34 mouse cellular contexts compared by ENCODE assay signal in genomic region chr8:83088156-83088555, GRCm38 (mm10).
"Had no signal": no experiment of that assay in that cellular context is flagged by ENCODE, and none has a peak within 500 bp of the region (broad histone marks: within the 10 kb centered on the region; RNA-seq: fewer than 3 reads in every experiment).

No protein-coding gene starts in this region.

- H3K27ac ChIP-seq: heart, embryonic 10.5 days; heart, embryonic 13.5 days; heart, embryonic 15.5 days; hindbrain, embryonic 10.5 days; hindbrain, embryonic 12.5 days; hindbrain, embryonic 13.5 days; hindbrain, embryonic 14.5 days; hindbrain, embryonic 15.5 days; hindbrain, postnatal 0 days; intestine, embryonic 15.5 days; kidney, embryonic 15.5 days; kidney, postnatal 0 days; layer of hippocampus, adult 2 months had no signal

- H3K4me3 ChIP-seq: heart, embryonic 10.5 days; heart, embryonic 12.5 days; heart, embryonic 13.5 days; heart, embryonic 15.5 days; hindbrain, embryonic 10.5 days; hindbrain, embryonic 12.5 days; hindbrain, embryonic 13.5 days; hindbrain, embryonic 15.5 days; intestine, embryonic 15.5 days; kidney, embryonic 15.5 days; layer of hippocampus, adult 2 months had no signal

- H3K4me1 ChIP-seq: heart, embryonic 10.5 days; heart, embryonic 12.5 days; heart, embryonic 15.5 days; hindbrain, embryonic 10.5 days; hindbrain, embryonic 12.5 days; hindbrain, embryonic 13.5 days; hindbrain, embryonic 15.5 days; intestine, embryonic 15.5 days; kidney, embryonic 15.5 days had no signal

- DNase-seq: heart, postnatal 10 days; heart, postnatal 14 days; heart, postnatal 36 days; heart, postnatal 4 days; kidney, adult 11 months; kidney, adult 18-20 months; kidney, adult 2 months; kidney, adult 8-10 months; kidney, adult 9 months; kidney, postnatal 10 days; kidney, postnatal 14 days; kidney, postnatal 25 days; kidney, postnatal 36 days; kidney, postnatal 4 days; layer of hippocampus, adult 9-11 months; layer of hippocampus, postnatal 36 days had no signal

- H3K27me3 ChIP-seq: heart, embryonic 12.5 days; heart, embryonic 15.5 days; hindbrain, embryonic 12.5 days; hindbrain, embryonic 13.5 days; hindbrain, embryonic 15.5 days; intestine, embryonic 15.5 days; kidney, embryonic 15.5 days had no signal

- ATAC-seq: hindbrain, embryonic 16.5 days; hindbrain, postnatal 0 days; inflammation-experienced regulatory T-cells, adult 6 months; intestine, embryonic 15.5 days; intestine, embryonic 16.5 days; intestine, postnatal 0 days had no signal

- H3K9me3 ChIP-seq: heart, embryonic 10.5 days; heart, embryonic 12.5 days; heart, embryonic 13.5 days; heart, embryonic 15.5 days; hindbrain, embryonic 10.5 days; hindbrain, embryonic 12.5 days; hindbrain, embryonic 13.5 days; hindbrain, embryonic 15.5 days; intestine, embryonic 15.5 days; kidney, embryonic 15.5 days had no signal

- H3K36me3 ChIP-seq: heart, embryonic 10.5 days; heart, embryonic 12.5 days; heart, embryonic 13.5 days; heart, embryonic 15.5 days; hindbrain, embryonic 10.5 days; hindbrain, embryonic 12.5 days; hindbrain, embryonic 13.5 days; hindbrain, embryonic 15.5 days; intestine, embryonic 15.5 days had no signal

- H3K4me2 ChIP-seq: heart, embryonic 12.5 days; heart, embryonic 13.5 days; heart, embryonic 15.5 days; hindbrain, embryonic 12.5 days; hindbrain, embryonic 13.5 days; hindbrain, embryonic 14.5 days; hindbrain, embryonic 15.5 days; intestine, embryonic 15.5 days; kidney, embryonic 15.5 days had no signal

- H3K9ac ChIP-seq: heart, embryonic 12.5 days; heart, embryonic 13.5 days; heart, embryonic 15.5 days; hindbrain, embryonic 12.5 days; hindbrain, embryonic 13.5 days; hindbrain, embryonic 14.5 days; hindbrain, embryonic 15.5 days; intestine, embryonic 15.5 days; kidney, embryonic 15.5 days had no signal
